Mouse (Mus musculus) intestine, postnatal 0 days (tissue): ENCODE measurements around the gene Nhlh1. TPM values are rescaled to one million over a fixed set of nuclear protein-coding genes. Genes with fewer than 3 reads are reported as not detected.

Experiments
- ATAC-seq: fragments of 200-750 bp; cut with Nextera tagmentation; 2 replicates; pipeline ENCODE4 v1.8.0; 2017; ENCODE audit warnings: mild to moderate bottlenecking, moderate TSS enrichment, moderate library complexity
- H3K27ac ChIP-seq: fragments of 300-500 bp; sonication (generic); 2 replicates; pipeline ENCODE4 v1.5.1; 2014; ENCODE audit warnings: mild to moderate bottlenecking, low read depth, low read length, moderate library complexity
- H3K27me3 ChIP-seq: fragments of 300-500 bp; sonication (generic); replicated peaks from 2 replicates; pipeline ENCODE4 v1.6.1; 2014; ENCODE audit warnings: low read length, mixed read lengths; ENCODE audit not compliant: control insufficient read depth, insufficient read depth
- H3K36me3 ChIP-seq: fragments of 300-500 bp; sonication (generic); 2 replicates; pipeline ENCODE4 v1.6.1; 2014; ENCODE audit warnings: mild to moderate bottlenecking, moderate library complexity; ENCODE audit not compliant: control insufficient read depth, insufficient read depth
- H3K4me1 ChIP-seq: fragments of 300-500 bp; sonication (generic); replicated peaks from 2 replicates; pipeline ENCODE4 v1.6.1; 2014; ENCODE audit warnings: antibody characterized with exemption, low read length, mixed read lengths; ENCODE audit not compliant: control insufficient read depth, insufficient read depth
- H3K4me2 ChIP-seq: fragments of 300-500 bp; sonication (generic); replicated peaks from 2 replicates; pipeline ENCODE4 v1.6.1; 2014; ENCODE audit warnings: low read depth, mild to moderate bottlenecking, moderate library complexity
- H3K4me3 ChIP-seq: fragments of 300-500 bp; sonication (generic); 2 replicates; pipeline ENCODE4 v1.5.1; 2014; ENCODE audit warnings: low read depth, low read length
- H3K9ac ChIP-seq: fragments of 300-500 bp; sonication (generic); 2 replicates; pipeline ENCODE4 v1.6.1; 2014; ENCODE audit warnings: mild to moderate bottlenecking, low read depth, low read length
- H3K9me3 ChIP-seq: fragments of 300-500 bp; sonication (generic); 2 replicates; pipeline ENCODE4 v1.6.1; 2016; ENCODE audit warnings: mixed run types; ENCODE audit not compliant: control insufficient read depth
- CTCF ChIP-seq: sonication (generic); IDR thresholded peaks from 2 replicates; pipeline ENCODE4 v1.5.1; 2016; ENCODE audit warnings: low read depth, mild to moderate bottlenecking, control low read depth, antibody characterized with exemption, moderate library complexity
- WGBS: fragments of 180-500 bp; shearing (Covaris S2); extraction: QIAGEN DNeasy Blood & Tissue Kit; methylation state at CpG from one replicate; pipeline ENCODE4 v1.1.7; 2014; 5-methylcytosine and 5-hydroxymethylcytosine counted together
- polyA plus RNA-seq: library from polyadenylated mRNA; unstranded; fragments of >200 nt; fragmentation: Nextera tagmentation; extraction: Ambion mirVana; gene quantifications from 2 replicates; pipeline ENCODE4 v1.2.1, GENCODE M21; 2015

The Nhlh1 gene
- polyA plus RNA-seq, 1 experiment from 2014 or later, result not detected

GRCm38 (mm10) chr1:172014771-172015170 lies 42.6 kb downstream of the Nhlh1 start:
- no peaks in the 10 kb centered on the region for H3K4me1 ChIP-seq
- H3K4me2 ChIP-seq, result no peak overlapping the region
- ATAC-seq, result no peak
- no peak for TF ChIP-seq CTCF
- no peak overlapping the region for H3K27ac ChIP-seq
- H3K4me3 ChIP-seq, result no peak overlapping the region
- H3K27me3 ChIP-seq, result no peaks in the 10 kb centered on the region
- peaks cover 1% of the 10 kb centered on the region; the same call in 1 of the 2 replicates for H3K36me3 ChIP-seq
- WGBS, result 79% methylated on average over 9 of the region's 9 CpGs
- H3K9ac ChIP-seq, result no peak overlapping the region
- H3K9me3 ChIP-seq, result no peaks in the 10 kb centered on the region

DNA sequence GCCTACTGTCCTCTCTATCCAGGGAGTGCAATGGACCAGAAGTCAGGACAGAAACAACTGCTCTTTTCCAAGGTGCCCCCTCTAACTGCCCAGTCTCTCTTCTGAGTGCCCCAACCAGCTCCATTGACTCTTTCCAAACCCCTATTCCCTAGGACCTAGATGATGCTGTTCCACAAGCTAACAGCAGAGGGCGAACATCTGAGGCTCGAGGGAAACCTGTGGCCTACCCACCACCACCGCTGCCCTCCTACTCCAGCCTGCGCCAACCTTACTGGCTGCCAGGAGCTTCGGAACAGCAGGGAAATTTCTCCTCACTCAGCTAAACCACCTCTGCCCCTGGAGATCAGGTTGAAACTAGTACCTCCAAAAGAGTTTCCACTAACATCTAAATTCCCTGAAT lies 45.3 kb downstream of the Nhlh1 start:
- Histone ChIP-seq H3K9me3 (no peaks in the 10 kb centered on the region), H3K4me2 (no peak overlapping the region), H3K27me3 (no peaks in the 10 kb centered on the region), H3K36me3 (peaks cover 17% of the 10 kb centered on the region), H3K4me1 (no peaks in the 10 kb centered on the region), H3K9ac (no peak overlapping the region), H3K4me3 (no peak overlapping the region), H3K27ac (no peak overlapping the region)
- 24% methylated on average over 5 of the region's 5 CpGs for WGBS
- ATAC-seq, result no peak
- TF ChIP-seq CTCF, result peak; percentile 86

- Histone ChIP-seq H3K27me3 (no peaks in the 10 kb centered on the region), H3K9ac (no peak overlapping the region), H3K4me3 (no peak overlapping the region), H3K27ac (0 out of 2 replicates have a peak overlapping the region, but pooled peaks have one; percentile 15), H3K9me3 (no peaks in the 10 kb centered on the region), H3K4me2 (no peak overlapping the region), H3K4me1 (no peaks in the 10 kb centered on the region), H3K36me3 (peaks cover 21% of the 10 kb centered on the region)
- 94% methylated on average over 20 of the region's 20 CpGs for WGBS
- no peak for TF ChIP-seq CTCF
- no peak for ATAC-seq
Observed at GRCm38 (mm10) chr1:172010042-172010824, 47.1 kb downstream of the Nhlh1 start.

DNA sequence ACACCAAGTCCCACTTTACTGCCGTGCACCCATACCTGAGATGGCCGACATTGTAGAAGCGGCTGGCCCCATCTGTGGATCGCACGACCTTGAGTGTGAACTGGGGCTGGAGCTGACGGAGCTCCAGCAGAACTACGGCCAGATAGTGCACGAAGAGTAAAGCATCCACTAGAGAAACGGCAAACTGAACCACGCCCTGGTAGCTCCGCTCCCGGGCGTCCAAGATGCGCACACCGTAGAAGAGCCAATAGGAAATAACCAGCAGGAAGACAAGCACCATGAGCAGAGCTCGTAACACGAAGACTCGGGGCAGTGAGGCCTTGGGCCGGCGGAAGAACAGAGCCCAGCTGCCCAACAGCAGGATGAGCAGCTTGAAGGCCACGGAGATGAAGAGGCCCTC lies 48.0 kb downstream of the Nhlh1 start:
- H3K27me3 ChIP-seq, result no peaks in the 10 kb centered on the region
- H3K27ac ChIP-seq, result no peak overlapping the region
- no peak for TF ChIP-seq CTCF
- 95% methylated on average over 21 of the region's 21 CpGs for WGBS
- H3K9me3 ChIP-seq, result no peaks in the 10 kb centered on the region
- no peak overlapping the region for H3K9ac ChIP-seq
- ATAC-seq, result no peak
- H3K4me1 ChIP-seq, result no peaks in the 10 kb centered on the region
- H3K4me2 ChIP-seq, result no peak overlapping the region
- H3K4me3 ChIP-seq, result no peak overlapping the region
- H3K36me3 ChIP-seq, result peaks cover 24% of the 10 kb centered on the region

GRCm38 (mm10) chr1:172008351-172008750 lies 49.0 kb downstream of the Nhlh1 start:
- peaks cover 31% of the 10 kb centered on the region for H3K36me3 ChIP-seq
- 83% methylated on average over 9 of the region's 9 CpGs for WGBS
- H3K27ac ChIP-seq, result no peak overlapping the region
- H3K9me3 ChIP-seq, result no peaks in the 10 kb centered on the region
- H3K9ac ChIP-seq, result no peak overlapping the region
- ATAC-seq, result no peak
- no peaks in the 10 kb centered on the region for H3K27me3 ChIP-seq
- H3K4me3 ChIP-seq, result no peak overlapping the region
- H3K4me2 ChIP-seq, result no peak overlapping the region
- no peak for TF ChIP-seq CTCF
- no peaks in the 10 kb centered on the region for H3K4me1 ChIP-seq

GRCm38 (mm10) chr1:172007761-172008160 lies 49.6 kb downstream of the Nhlh1 start:
- H3K36me3 ChIP-seq, result peaks cover 37% of the 10 kb centered on the region
- no peak overlapping the region for H3K9ac ChIP-seq
- H3K27me3 ChIP-seq, result no peaks in the 10 kb centered on the region
- H3K27ac ChIP-seq, result no peak overlapping the region
- WGBS, result 96% methylated on average over 21 of the region's 21 CpGs
- no peaks in the 10 kb centered on the region for H3K9me3 ChIP-seq
- no peaks in the 10 kb centered on the region for H3K4me1 ChIP-seq
- no peak for ATAC-seq
- TF ChIP-seq CTCF, result no peak
- H3K4me3 ChIP-seq, result no peak overlapping the region
- no peak overlapping the region for H3K4me2 ChIP-seq

Other genes starting within 250 kb of the Nhlh1 start
- 1.5 and 1.9 TPM in 2 replicates for gene Cd84, start 217.9 kb downstream of the Nhlh1 start, polyA plus RNA-seq
- not detected in 2 replicates for gene Gm10521, start 161.9 kb downstream of the Nhlh1 start, polyA plus RNA-seq
- 0.26 and 0.42 TPM in 2 replicates for gene Slamf6, start 140.1 kb downstream of the Nhlh1 start, polyA plus RNA-seq
- gene Vangl2, start 29.1 kb downstream of the Nhlh1 start, polyA plus RNA-seq, result 2.8 and 3.3 TPM in 2 replicates
- 133 and 139 TPM in 2 replicates for gene Copa, start 25.0 kb upstream of the Nhlh1 start, polyA plus RNA-seq
- 110 and 115 TPM in 2 replicates for gene Ncstn, start 25.2 kb upstream of the Nhlh1 start, polyA plus RNA-seq
- gene Pex19, start 69.2 kb upstream of the Nhlh1 start, polyA plus RNA-seq, result 132 and 134 TPM in 2 replicates
- 48.6 and 50.8 TPM in 2 replicates for gene Dcaf8, start 90.5 kb upstream of the Nhlh1 start, polyA plus RNA-seq
- gene Pea15a, start 149.2 kb upstream of the Nhlh1 start, polyA plus RNA-seq, result 44.5 and 44.9 TPM in 2 replicates
- 21.5 and 22.8 TPM in 2 replicates for gene Casq1, start 162.3 kb upstream of the Nhlh1 start, polyA plus RNA-seq
- gene Atp1a4, start 200.8 kb upstream of the Nhlh1 start, polyA plus RNA-seq, result not detected in 2 replicates
- 17.7 and 17.8 TPM in 2 replicates for gene Igsf8, start 204.1 kb upstream of the Nhlh1 start, polyA plus RNA-seq
- 1.9 and 2.8 TPM in 2 replicates for gene Atp1a2, start 240.5 kb upstream of the Nhlh1 start, polyA plus RNA-seq